Mouse (Mus musculus): ENCODE results near the gene Pi16.

- no peak for TF ChIP-seq CTCF (IDR thresholded peaks at IDR 0.05; ENCODE audit: borderline replicate concordance, insufficient read depth, low read depth, low read length)
- no peak for TF ChIP-seq POLR2A (IDR thresholded peaks at IDR 0.05; ENCODE audit: borderline replicate concordance, insufficient read depth, low read length)
Observed at GRCm38 (mm10) chr17:29273156-29273555, 44.3 kb upstream of the Pi16 start.

Measured in cerebellum, adult 2 months (tissue).